ENCODE assay signal across 10 mouse cellular contexts in the genomic region with DNA sequence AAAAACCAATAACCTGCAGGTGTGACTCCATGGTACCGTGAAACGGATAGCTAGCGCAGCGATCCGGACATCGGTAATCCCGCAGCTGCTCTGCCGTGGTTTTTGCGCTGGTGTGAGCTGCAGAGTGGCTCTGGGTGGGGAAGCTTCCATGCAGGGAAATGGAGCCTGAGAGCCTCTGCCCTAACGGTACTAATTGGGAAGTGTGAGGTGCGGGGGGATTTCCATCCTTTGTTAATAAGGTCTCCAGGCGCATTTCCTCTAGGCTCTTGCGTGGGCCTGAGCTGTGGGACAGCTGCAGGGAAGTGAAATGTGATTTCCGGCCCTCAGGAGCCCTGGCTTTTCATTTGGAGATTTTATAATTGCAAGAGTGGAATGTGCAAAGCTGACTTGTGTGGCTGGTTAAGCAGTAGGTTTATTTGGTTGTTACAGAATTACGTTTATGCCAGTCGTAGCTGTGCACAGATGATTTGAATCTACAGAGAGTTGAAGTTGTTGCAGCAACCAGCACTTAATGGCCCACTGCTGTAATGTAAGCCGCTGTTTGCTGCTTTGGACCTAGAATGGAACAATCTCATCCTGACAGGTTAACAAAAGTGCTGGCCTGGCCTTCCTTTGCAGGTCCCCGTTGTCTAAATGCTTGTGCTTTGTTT. TPM values are rescaled to one million over a fixed set of nuclear protein-coding genes. Genes with fewer than 3 reads are reported as not detected.
DNase-seq lines count a peak whose midpoint lies in the region; ATAC-seq lines count a peak whose summit lies in the region.
"Had no signal": no experiment of that assay in that cellular context is flagged by ENCODE, and none has a peak within 500 bp of the region (broad histone marks: within the 10 kb centered on the region; RNA-seq: fewer than 3 reads in every experiment).

No protein-coding gene starts in this region.

- 79% methylated on average over 18 of the region's 18 CpGs for WGBS in heart, embryonic 16.5 days
- 31% methylated on average over 18 of the region's 18 CpGs for WGBS in limb, embryonic 13.5 days
- WGBS in liver, embryonic 11.5 days: 89% methylated on average over 18 of the region's 18 CpGs

- peak overlapping the region; percentile 93 for H3K27ac ChIP-seq in brown adipose tissue, adult 24 weeks (replicated peaks; ENCODE audit: low read depth, low read length)
- peak overlapping the region; percentile 74 for H3K27ac ChIP-seq in heart, embryonic 16.5 days (ENCODE audit: low read length)
- peak overlapping the region; percentile 85 for H3K27ac ChIP-seq in limb, embryonic 13.5 days
- H3K27ac ChIP-seq in liver, embryonic 11.5 days (ENCODE audit: low read depth, low read length): no peak overlapping the region
- H3K27ac ChIP-seq: forebrain, embryonic 15.5 days had no signal

- intact Hi-C loops in left cerebral cortex, postnatal 4 days (cut with DNase I): no loop called here

- H3K27me3 ChIP-seq in heart, embryonic 16.5 days (ENCODE audit: control insufficient read depth, insufficient read depth, low read length): no peaks in the 10 kb centered on the region
- H3K27me3 ChIP-seq in limb, embryonic 13.5 days: no peaks in the 10 kb centered on the region
- no peaks in the 10 kb centered on the region for H3K27me3 ChIP-seq in liver, embryonic 11.5 days (replicated peaks; ENCODE audit: control insufficient read depth, insufficient read depth, low read length)
- H3K27me3 ChIP-seq: forebrain, embryonic 15.5 days had no signal

- peaks cover 4% of the 10 kb centered on the region; the same call in 1 of the 2 replicates for H3K4me1 ChIP-seq in brown adipose tissue, adult 24 weeks (ENCODE audit: control insufficient read depth, insufficient read depth, insufficient read length, low read length)
- H3K4me1 ChIP-seq in heart, embryonic 16.5 days (ENCODE audit: control insufficient read depth, insufficient read depth, low read length): no peaks in the 10 kb centered on the region
- H3K4me1 ChIP-seq in limb, embryonic 13.5 days: peaks cover 12% of the 10 kb centered on the region
- H3K4me1 ChIP-seq in liver, embryonic 11.5 days (replicated peaks; ENCODE audit: control insufficient read depth, insufficient read depth, low read length): 0 out of 2 replicates have a peak, but pooled peaks cover 2% of the 10 kb centered on the region
- H3K4me1 ChIP-seq: forebrain, embryonic 15.5 days had no signal

- no peak overlapping the region for H3K9ac ChIP-seq in heart, embryonic 16.5 days (ENCODE audit: low read length)
- H3K9ac ChIP-seq in limb, embryonic 13.5 days: peak overlapping the region; percentile 25; the same call in 1 of the 2 replicates
- H3K9ac ChIP-seq in liver, embryonic 11.5 days (ENCODE audit: low read depth, low read length): no peak overlapping the region
- H3K9ac ChIP-seq: forebrain, embryonic 15.5 days had no signal

- DNase-seq in kidney, adult 9 months: peak; percentile 30
- DNase-seq in kidney, adult 11 months: no peak
- DNase-seq in liver, embryonic 11.5 days (ENCODE audit: low spot score): no peak
- no peak for DNase-seq in left cerebral cortex, postnatal 4 days
- DNase-seq: cerebellum, adult 11-12 months; right cerebral cortex, adult 18-20 months had no signal

- no peak overlapping the region for H3K4me2 ChIP-seq in heart, embryonic 16.5 days (ENCODE audit: low read depth, low read length)
- peak overlapping the region; percentile 51 for H3K4me2 ChIP-seq in limb, embryonic 13.5 days (replicated peaks)
- no peak overlapping the region for H3K4me2 ChIP-seq in liver, embryonic 11.5 days
- H3K4me2 ChIP-seq: forebrain, embryonic 15.5 days had no signal

- no peak for ATAC-seq in heart, embryonic 16.5 days (replicated peaks; ENCODE audit: extremely low read depth, insufficient read depth, low FRiP score)
- ATAC-seq in limb, embryonic 13.5 days (ENCODE audit: low FRiP score, low read depth): peak; percentile 74
- ATAC-seq in liver, embryonic 11.5 days (replicated peaks; ENCODE audit: low FRiP score): no peak
- ATAC-seq: forebrain, embryonic 15.5 days had no signal

- H3K9me3 ChIP-seq in heart, embryonic 16.5 days (replicated peaks; ENCODE audit: control insufficient read depth, low read length): no peaks in the 10 kb centered on the region
- H3K9me3 ChIP-seq in limb, embryonic 13.5 days: no peaks in the 10 kb centered on the region
- H3K9me3 ChIP-seq in liver, embryonic 11.5 days (ENCODE audit: control insufficient read depth, low read length): no peaks in the 10 kb centered on the region
- H3K9me3 ChIP-seq: forebrain, embryonic 15.5 days had no signal

- H3K36me3 ChIP-seq in heart, embryonic 16.5 days (ENCODE audit: control insufficient read depth, insufficient read depth): no peaks in the 10 kb centered on the region
- H3K36me3 ChIP-seq in limb, embryonic 13.5 days: peaks cover 4% of the 10 kb centered on the region; the same call in 1 of the 2 replicates
- 0 out of 2 replicates have a peak, but pooled peaks cover 3% of the 10 kb centered on the region for H3K36me3 ChIP-seq in liver, embryonic 11.5 days (ENCODE audit: control insufficient read depth, insufficient read depth, low read length)

- peak overlapping the region; percentile 49 for H3K4me3 ChIP-seq in brown adipose tissue, adult 24 weeks (ENCODE audit: insufficient read depth, low read depth, low read length)
- H3K4me3 ChIP-seq in heart, embryonic 16.5 days (ENCODE audit: low read length): no peak overlapping the region
- 0 out of 2 replicates have a peak overlapping the region, but pooled peaks have one; percentile 11 for H3K4me3 ChIP-seq in limb, embryonic 13.5 days
- H3K4me3 ChIP-seq in liver, embryonic 11.5 days (ENCODE audit: low read depth, low read length): no peak overlapping the region
- H3K4me3 ChIP-seq: forebrain, embryonic 15.5 days had no signal

RNA-seq across cellular contexts. Expression of a gene that starts 19.0 kb away (rescaled TPM):
- polyA plus RNA-seq in brown adipose tissue, adult 24 weeks (2012; ENCODE audit: insufficient read depth, insufficient read length, missing spikeins): 13.2 and 21.5 TPM in 2 replicates
- 9.3 and 9.9 TPM in 2 replicates for polyA plus RNA-seq in heart, embryonic 16.5 days (2015; fragmentation: Nextera tagmentation; extraction: Ambion mirVana)
- 16.7 and 17.5 TPM in 2 replicates for polyA plus RNA-seq in limb, embryonic 13.5 days (2015; fragmentation: Nextera tagmentation; extraction: Ambion mirVana)
- 18.9 and 21.7 TPM in 2 replicates for polyA plus RNA-seq in liver, embryonic 11.5 days (2014; fragmentation: Nextera tagmentation; extraction: Ambion mirVana)
- total RNA-seq in left cerebral cortex, postnatal 4 days (2021): 10 to 100 TPM; 15.5 to 20.5 TPM

RNA-seq across cellular contexts. Expression of a gene that starts 22.4 kb away (rescaled TPM):
- 11.8 and 16.0 TPM in 2 replicates for polyA plus RNA-seq in brown adipose tissue, adult 24 weeks (2012; ENCODE audit: insufficient read depth, insufficient read length, missing spikeins)
- 9.0 and 12.3 TPM in 2 replicates for polyA plus RNA-seq in heart, embryonic 16.5 days (2015; fragmentation: Nextera tagmentation; extraction: Ambion mirVana)
- polyA plus RNA-seq in limb, embryonic 13.5 days (2015; fragmentation: Nextera tagmentation; extraction: Ambion mirVana): 14.6 and 14.9 TPM in 2 replicates
- polyA plus RNA-seq in liver, embryonic 11.5 days (2014; fragmentation: Nextera tagmentation; extraction: Ambion mirVana): 19.0 and 24.8 TPM in 2 replicates
- 10 to 100 TPM in 1 of 2 experiments, 1 to 10 TPM in 1; 9.5 to 12.7 TPM for total RNA-seq in left cerebral cortex, postnatal 4 days (2021)

Comparison
In these comparisons a context has a peak if more than half of its experiments do, and no peak if none do; other contexts are left out.
1. H3K4me3 ChIP-seq: peak in brown adipose tissue, adult 24 weeks (single experiment) and limb, embryonic 13.5 days (single experiment); none in heart, embryonic 16.5 days (single experiment) and liver, embryonic 11.5 days (single experiment).